Mouse (Mus musculus) stomach, postnatal 0 days (tissue): ENCODE data around the gene Abca6. TPM values are rescaled to one million over a fixed set of nuclear protein-coding genes. Genes with fewer than 3 reads are reported as not detected.
A peak's percentile ranks its signal among the peaks of the same experiment; 100 is the strongest.

Experiments used
- ATAC-seq: fragments of 200-750 bp; cut with Nextera tagmentation; 2 replicates; pipeline ENCODE4 v1.8.0; 2017; ENCODE audit not compliant: low FRiP score, low TSS enrichment
- DNase-seq: peaks from one replicate; pipeline ENCODE4 v3.0.0-alpha.2; 2016; ENCODE audit warnings: low spot score
- H3K27ac ChIP-seq: fragments of 300-500 bp; sonication (generic); replicated peaks from 2 replicates; pipeline ENCODE4 v1.5.1; 2014; ENCODE audit warnings: mild to moderate bottlenecking, control low read depth
- H3K27me3 ChIP-seq: fragments of 300-500 bp; sonication (generic); 2 replicates; pipeline ENCODE4 v1.6.1; 2014; ENCODE audit warnings: low read length; ENCODE audit not compliant: control insufficient read depth, insufficient read depth
- H3K36me3 ChIP-seq: fragments of 300-500 bp; sonication (generic); 2 replicates; pipeline ENCODE4 v1.6.1; 2014; ENCODE audit warnings: low read length, mixed read lengths; ENCODE audit not compliant: control insufficient read depth, insufficient read depth
- H3K4me1 ChIP-seq: fragments of 300-500 bp; sonication (generic); replicated peaks from 2 replicates; pipeline ENCODE4 v1.6.1; 2014; ENCODE audit warnings: antibody characterized with exemption; ENCODE audit not compliant: control insufficient read depth, insufficient read depth
- H3K4me2 ChIP-seq: fragments of 300-500 bp; sonication (generic); replicated peaks from 2 replicates; pipeline ENCODE4 v1.6.1; 2014; ENCODE audit warnings: low read depth, mild to moderate bottlenecking, control low read depth, moderate library complexity
- H3K4me3 ChIP-seq: fragments of 300-500 bp; sonication (generic); 2 replicates; pipeline ENCODE4 v1.5.1; 2014; ENCODE audit warnings: low read depth, low read length, control low read depth
- H3K9ac ChIP-seq: fragments of 300-500 bp; sonication (generic); 2 replicates; pipeline ENCODE4 v1.6.1; 2014; ENCODE audit warnings: mild to moderate bottlenecking, low read length, control low read depth, mixed read lengths
- H3K9me3 ChIP-seq: fragments of 300-500 bp; sonication (generic); 2 replicates; pipeline ENCODE4 v1.6.1; 2016; ENCODE audit warnings: low read length; ENCODE audit not compliant: control insufficient read depth
- CTCF ChIP-seq: IDR thresholded peaks from 2 replicates; pipeline ENCODE4 v1.5.1; 2016; ENCODE audit warnings: antibody characterized with exemption, low read depth, mild to moderate bottlenecking, moderate library complexity
- EP300 ChIP-seq: optimal IDR thresholded peaks from 2 replicates; pipeline ENCODE3; 2016; ENCODE audit warnings: antibody characterized with exemption
- WGBS: fragments of 180-500 bp; shearing (Covaris S2); extraction: QIAGEN DNeasy Blood & Tissue Kit; methylation state at CpG from one replicate; pipeline ENCODE4 v1.1.7; 2014; 5-methylcytosine and 5-hydroxymethylcytosine counted together
- polyA plus RNA-seq: library from polyadenylated mRNA; unstranded; fragments of >200 nt; fragmentation: Nextera tagmentation; extraction: Ambion mirVana; gene quantifications from 2 replicates; pipeline ENCODE4 v1.2.1, GENCODE M21; 2015

The Abca6 gene
- polyA plus RNA-seq = 0.45 and 0.68 TPM in 2 replicates

GRCm38 (mm10) chr11:110251534-110251933 lies at the start of gene Abca6:
Gene Abca6 (minus strand): TSS chr11:110251776.
- WGBS = 10% methylated on average over 8 of the region's 8 CpGs
- Histone ChIP-seq H3K9me3 (no peaks in the 10 kb centered on the region), H3K4me1 (no peaks in the 10 kb centered on the region), H3K4me3 (peak within 1 kb of the TSS; percentile 15; the same call in 1 of the 2 replicates), H3K9ac (peak within 1 kb of the TSS; percentile 38; the same call in 1 of the 2 replicates), H3K27ac (no peak within 1 kb of the TSS), H3K36me3 (no peaks in the 10 kb centered on the region), H3K4me2 (peak within 1 kb of the TSS; percentile 34; the same call in 1 of the 2 replicates), H3K27me3 (no peaks in the 10 kb centered on the region)
- DNase-seq (no peak), ATAC-seq (no peak)
- TF ChIP-seq EP300 = no peak
- TF ChIP-seq CTCF = no peak

GRCm38 (mm10) chr11:110297917-110298533 lies 46.4 kb upstream of the Abca6 start:
- WGBS = 66% methylated on average over 13 of the region's 13 CpGs
- H3K36me3 ChIP-seq = no peaks in the 10 kb centered on the region
- H3K9ac ChIP-seq = no peak overlapping the region
- no peaks in the 10 kb centered on the region for H3K27me3 ChIP-seq
- H3K4me3 ChIP-seq = no peak overlapping the region
- DNase-seq (no peak), ATAC-seq (no peak)
- no peaks in the 10 kb centered on the region for H3K4me1 ChIP-seq
- no peak overlapping the region for H3K4me2 ChIP-seq
- H3K9me3 ChIP-seq = no peaks in the 10 kb centered on the region
- H3K27ac ChIP-seq = no peak overlapping the region
- no peak for TF ChIP-seq CTCF
- TF ChIP-seq EP300 = no peak

GRCm38 (mm10) chr11:110290586-110290985 lies 39.0 kb upstream of the Abca6 start:
- Histone ChIP-seq H3K9me3 (no peaks in the 10 kb centered on the region), H3K4me2 (no peak overlapping the region), H3K27me3 (no peaks in the 10 kb centered on the region), H3K4me1 (no peaks in the 10 kb centered on the region), H3K9ac (no peak overlapping the region), H3K27ac (no peak overlapping the region), H3K4me3 (no peak overlapping the region), H3K36me3 (no peaks in the 10 kb centered on the region)
- WGBS = 74% methylated on average over 2 of the region's 2 CpGs
- DNase-seq (no peak), ATAC-seq (no peak)
- TF ChIP-seq EP300 (no peak), CTCF (peak; percentile 19; the same call in 1 of the 2 replicates)

DNA sequence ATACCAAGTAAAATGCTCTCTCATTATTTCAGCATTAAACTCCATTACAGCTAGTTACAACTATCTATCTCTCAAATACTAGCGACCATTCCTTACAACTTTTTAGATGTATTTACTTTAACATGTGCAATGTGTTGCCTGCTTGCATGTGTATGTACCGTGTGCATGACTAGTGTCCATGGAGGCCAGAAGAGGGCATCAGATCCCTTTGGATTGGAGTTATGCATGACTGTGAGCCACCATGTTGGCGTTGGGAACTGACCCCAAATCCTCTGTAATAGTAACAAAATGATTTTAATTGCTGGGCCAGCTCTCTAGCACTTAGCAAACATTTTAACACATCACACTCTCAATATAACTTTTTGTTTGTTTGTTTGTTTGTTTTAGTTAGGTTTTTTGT lies 36.8 kb upstream of the Abca6 start:
- Histone ChIP-seq H3K27ac (no peak overlapping the region), H3K4me1 (no peaks in the 10 kb centered on the region), H3K4me3 (no peak overlapping the region), H3K27me3 (no peaks in the 10 kb centered on the region), H3K4me2 (no peak overlapping the region), H3K36me3 (no peaks in the 10 kb centered on the region), H3K9ac (no peak overlapping the region), H3K9me3 (no peaks in the 10 kb centered on the region)
- ATAC-seq = no peak
- no peak for DNase-seq
- 88% methylated on average over 3 of the region's 3 CpGs for WGBS
- TF ChIP-seq EP300 (no peak), CTCF (peak; percentile 43; the same call in 1 of the 2 replicates)

DNA sequence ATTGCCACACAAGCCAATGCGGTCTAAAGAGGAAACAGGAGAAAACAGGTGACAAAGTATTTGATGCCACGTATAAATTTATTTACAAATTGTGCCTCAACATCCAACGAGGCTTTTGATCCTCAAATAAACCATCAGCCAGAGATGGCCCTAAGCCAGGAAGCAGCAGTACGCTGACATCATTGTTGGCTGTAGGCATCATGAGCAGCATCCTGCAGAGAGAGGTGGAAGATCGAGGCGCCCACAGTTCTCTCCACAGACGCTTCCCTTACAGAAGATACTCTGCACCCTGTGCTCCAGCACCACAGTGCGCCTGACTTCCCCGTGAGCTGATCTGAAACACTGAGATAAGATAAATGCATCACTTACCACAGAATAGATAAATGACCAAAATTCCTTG lies 36.1 kb upstream of the Abca6 start:
- Histone ChIP-seq H3K4me2 (no peak overlapping the region), H3K9ac (no peak overlapping the region), H3K27me3 (no peaks in the 10 kb centered on the region), H3K36me3 (no peaks in the 10 kb centered on the region), H3K9me3 (no peaks in the 10 kb centered on the region), H3K27ac (no peak overlapping the region), H3K4me1 (no peaks in the 10 kb centered on the region), H3K4me3 (no peak overlapping the region)
- ATAC-seq = no peak
- DNase-seq = no peak
- no peak for TF ChIP-seq CTCF
- TF ChIP-seq EP300 = no peak
- WGBS = 58% methylated on average over 9 of the region's 9 CpGs

GRCm38 (mm10) chr11:110286331-110286730 lies 34.8 kb upstream of the Abca6 start:
- TF ChIP-seq CTCF (no peak), EP300 (no peak)
- Histone ChIP-seq H3K27ac (no peak overlapping the region), H3K36me3 (no peaks in the 10 kb centered on the region), H3K27me3 (no peaks in the 10 kb centered on the region), H3K9me3 (no peaks in the 10 kb centered on the region), H3K4me2 (no peak overlapping the region), H3K4me3 (no peak overlapping the region), H3K4me1 (no peaks in the 10 kb centered on the region), H3K9ac (no peak overlapping the region)
- 91% methylated on average over 3 of the region's 3 CpGs for WGBS
- ATAC-seq (no peak), DNase-seq (no peak)
